Mouse (Mus musculus) hindbrain, embryonic 16.5 days (tissue): ENCODE results near the gene Trim46. TPM values are rescaled to one million over a fixed set of nuclear protein-coding genes. Genes with fewer than 3 reads are reported as not detected.

ENCODE experiments used
- ATAC-seq: fragments of 200-750 bp; cut with Nextera tagmentation; 2 replicates; pipeline ENCODE4 v1.8.0; 2017; ENCODE audit warnings: moderate TSS enrichment, moderate library complexity
- H3K27ac ChIP-seq: fragments of 300-500 bp; sonication (generic); 2 replicates; pipeline ENCODE4 v1.5.1; 2014; ENCODE audit warnings: low read depth, mild to moderate bottlenecking, control low read depth, low read length, moderate library complexity
- H3K27me3 ChIP-seq: fragments of 300-500 bp; sonication (generic); replicated peaks from 2 replicates; pipeline ENCODE4 v1.6.1; 2014; ENCODE audit warnings: low read length; ENCODE audit not compliant: control insufficient read depth, insufficient read depth
- H3K36me3 ChIP-seq: fragments of 300-500 bp; sonication (generic); 2 replicates; pipeline ENCODE4 v1.6.1; 2014; ENCODE audit warnings: mild to moderate bottlenecking, low read length, moderate library complexity, mixed read lengths; ENCODE audit not compliant: control insufficient read depth, insufficient read depth
- H3K4me1 ChIP-seq: fragments of 300-500 bp; sonication (generic); 2 replicates; pipeline ENCODE4 v1.6.1; 2014; ENCODE audit warnings: low read depth, low read length; ENCODE audit not compliant: control insufficient read depth, insufficient read depth
- H3K4me2 ChIP-seq: fragments of 300-500 bp; sonication (generic); 2 replicates; pipeline ENCODE4 v1.6.1; 2014; ENCODE audit warnings: mild to moderate bottlenecking, low read length, control low read depth, moderate library complexity
- H3K4me3 ChIP-seq: fragments of 300-500 bp; sonication (generic); 2 replicates; pipeline ENCODE4 v1.5.1; 2014; ENCODE audit warnings: mild to moderate bottlenecking, low read length, control low read depth, moderate library complexity
- H3K9ac ChIP-seq: fragments of 300-500 bp; sonication (generic); 2 replicates; pipeline ENCODE4 v1.6.1; 2014; ENCODE audit warnings: low read depth, mild to moderate bottlenecking, control low read depth, low read length, moderate library complexity
- H3K9me3 ChIP-seq: fragments of 300-500 bp; sonication (generic); 2 replicates; pipeline ENCODE4 v1.6.1; 2014; ENCODE audit warnings: mild to moderate bottlenecking, low read length, moderate library complexity; ENCODE audit not compliant: control insufficient read depth
- WGBS: fragments of 180-500 bp; shearing (Covaris S2); extraction: QIAGEN DNeasy Blood & Tissue Kit; methylation state at CpG from one replicate; pipeline ENCODE4 v1.1.7; 2014; 5-methylcytosine and 5-hydroxymethylcytosine counted together
- polyA plus RNA-seq: library from polyadenylated mRNA; unstranded; fragments of >200 nt; fragmentation: Nextera tagmentation; extraction: Ambion mirVana; gene quantifications from 2 replicates; pipeline ENCODE4 v1.2.1, GENCODE M21; 2015

Gene Trim46
- 78.7 and 87.1 TPM in 2 replicates for polyA plus RNA-seq

DNA sequence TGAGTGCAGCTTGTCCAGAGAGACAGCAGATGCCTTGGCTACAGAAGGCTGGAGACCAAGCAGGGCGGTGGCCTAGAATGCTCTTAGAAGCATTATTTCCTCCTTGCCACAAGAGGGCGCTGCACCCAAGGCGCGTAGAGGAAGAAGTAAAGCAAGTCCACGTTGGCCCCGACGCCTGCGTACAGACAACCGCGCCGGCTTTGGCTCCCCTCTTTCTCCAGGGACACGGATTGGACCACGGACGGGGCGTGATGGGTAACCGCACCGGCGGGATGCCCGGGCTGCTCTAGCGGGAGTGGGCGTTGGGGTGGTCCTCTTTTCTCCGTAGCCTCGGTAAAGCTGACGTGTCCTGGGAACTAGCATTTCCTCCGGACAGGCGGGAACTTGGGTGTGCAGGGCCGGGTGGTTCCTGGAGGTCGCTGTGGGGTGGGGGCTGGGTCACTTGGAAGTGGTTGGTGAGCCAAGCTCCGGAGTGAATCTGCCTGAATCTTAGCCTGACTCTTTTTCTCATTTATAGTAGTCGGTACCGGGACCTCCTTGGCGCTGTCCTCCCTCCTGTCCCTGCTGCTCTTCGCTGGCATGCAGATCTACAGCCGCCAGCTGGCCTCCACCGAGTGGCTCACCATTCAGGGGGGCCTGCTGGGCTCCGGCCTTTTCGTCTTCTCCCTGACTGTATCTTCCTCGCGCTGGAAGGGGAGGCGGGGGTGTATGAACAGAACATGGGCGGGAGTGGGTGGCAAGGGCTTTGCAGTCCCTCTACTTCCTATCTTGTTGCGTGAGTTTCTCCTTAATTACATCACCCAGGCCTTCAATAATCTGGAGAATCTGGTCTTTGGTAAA, at the start of gene Trim46:
Gene Trim46 (minus strand): TSS at position 49 of the 840 bp plus-strand sequence.
- 0% methylated on average over 40 of the region's 42 CpGs for WGBS

DNA sequence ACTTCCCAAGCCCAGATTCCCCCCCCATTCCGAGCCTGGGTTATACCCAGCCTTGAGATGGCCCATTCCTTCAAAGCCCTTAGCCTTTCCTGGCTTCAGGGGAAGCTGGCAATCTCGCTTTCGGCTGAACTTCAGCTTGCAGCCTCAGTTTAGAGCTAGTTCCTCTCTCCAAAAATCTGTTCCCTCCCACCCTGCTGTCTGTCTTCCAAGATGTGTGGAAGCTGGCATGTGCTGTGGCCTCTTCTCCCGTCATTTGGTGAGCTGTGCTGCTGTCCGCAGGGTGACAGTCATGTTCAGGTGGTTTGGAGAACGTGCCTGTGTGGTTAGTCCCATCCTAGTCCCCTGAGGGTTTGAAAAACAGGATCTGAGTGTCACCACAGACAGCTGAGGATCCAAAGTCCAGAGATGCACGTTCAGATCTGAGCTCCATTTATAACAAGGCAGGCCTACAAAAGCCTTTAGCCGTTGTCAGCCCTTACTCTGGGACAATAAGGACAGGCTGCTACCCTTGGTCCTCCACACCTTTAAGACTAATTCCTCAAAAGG, 49.6 kb upstream of the Trim46 start:
- 75% methylated on average over 8 of the region's 8 CpGs for WGBS
- Histone ChIP-seq H3K9ac (no peak overlapping the region), H3K4me2 (no peak overlapping the region), H3K27me3 (no peaks in the 10 kb centered on the region; the same call in 1 of the 2 replicates), H3K27ac (no peak overlapping the region), H3K36me3 (no peaks in the 10 kb centered on the region), H3K4me1 (0 out of 2 replicates have a peak, but pooled peaks cover 2% of the 10 kb centered on the region), H3K4me3 (no peak overlapping the region), H3K9me3 (no peaks in the 10 kb centered on the region)
- ATAC-seq: no peak

More for the DNA sequence above, at the start of gene Trim46:
- H3K9me3 ChIP-seq: no peaks in the 10 kb centered on the region
- peaks cover 35% of the 10 kb centered on the region for H3K4me1 ChIP-seq
- no peaks in the 10 kb centered on the region for H3K27me3 ChIP-seq
- peaks cover 10% of the 10 kb centered on the region for H3K36me3 ChIP-seq
- H3K4me3 ChIP-seq: peak within 1 kb of the TSS; percentile 74
- peak; percentile 70 for ATAC-seq
- H3K9ac ChIP-seq: peak within 1 kb of the TSS; percentile 79
- peak within 1 kb of the TSS; percentile 95 for H3K27ac ChIP-seq
- H3K4me2 ChIP-seq: peak within 1 kb of the TSS; percentile 92

DNA sequence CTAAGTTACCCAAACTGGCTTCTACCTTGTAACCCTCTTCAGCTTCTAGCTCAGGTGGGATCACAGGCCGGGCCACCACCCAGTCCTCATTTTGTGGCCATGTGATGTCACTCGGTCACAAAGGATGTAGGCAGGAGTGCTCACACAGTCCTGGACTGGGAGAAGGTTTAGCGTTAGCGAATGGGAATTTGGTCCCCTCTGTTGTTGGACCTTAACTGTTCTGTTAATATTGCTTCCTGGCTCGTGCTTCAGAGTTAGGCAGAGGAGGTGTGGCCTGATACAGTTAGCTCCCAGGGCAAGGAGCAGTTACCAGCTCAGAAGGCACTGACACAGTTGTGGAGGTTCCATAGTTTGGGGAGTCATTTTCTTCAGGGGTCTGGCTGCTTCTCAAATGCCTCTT, 48.1 kb upstream of the Trim46 start:
- Histone ChIP-seq H3K27ac (no peak overlapping the region), H3K27me3 (no peaks in the 10 kb centered on the region; the same call in 1 of the 2 replicates), H3K4me3 (no peak overlapping the region), H3K36me3 (no peaks in the 10 kb centered on the region), H3K4me1 (no peaks in the 10 kb centered on the region), H3K9ac (no peak overlapping the region), H3K9me3 (no peaks in the 10 kb centered on the region), H3K4me2 (no peak overlapping the region)
- WGBS: 82% methylated on average over 5 of the region's 5 CpGs
- no peak for ATAC-seq

GRCm38 (mm10) chr3:89293247-89293918, 47.3 kb upstream of the Trim46 start:
- Histone ChIP-seq H3K4me1 (no peaks in the 10 kb centered on the region), H3K9me3 (no peaks in the 10 kb centered on the region), H3K27me3 (no peaks in the 10 kb centered on the region), H3K4me2 (no peak overlapping the region), H3K4me3 (no peak overlapping the region), H3K9ac (no peak overlapping the region), H3K27ac (no peak overlapping the region), H3K36me3 (no peaks in the 10 kb centered on the region)
- no peak for ATAC-seq
- 93% methylated on average over 11 of the region's 11 CpGs for WGBS

DNA sequence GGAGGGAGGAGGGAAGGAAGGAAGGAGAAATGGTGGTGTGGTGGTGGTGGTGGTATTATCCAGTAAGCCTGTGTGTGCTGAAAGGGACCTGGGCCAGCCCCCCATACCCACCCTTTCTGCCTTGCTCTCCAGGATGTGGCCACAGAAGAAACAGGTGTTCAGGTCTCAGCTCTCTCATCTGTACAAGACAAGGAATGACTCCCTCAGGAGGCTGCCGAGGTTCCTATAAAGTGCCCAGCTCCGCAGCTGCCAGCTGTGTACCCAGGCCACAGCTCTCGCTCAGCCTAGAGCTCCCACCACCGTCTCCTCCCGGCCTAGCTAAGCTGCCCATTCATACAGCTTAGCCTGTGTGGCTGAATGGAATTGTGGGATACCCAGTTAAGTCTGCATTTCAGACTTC, 46.2 kb upstream of the Trim46 start:
- 65% methylated on average over 5 of the region's 5 CpGs for WGBS
- ATAC-seq: no peak
- H3K4me1 ChIP-seq: no peaks in the 10 kb centered on the region
- no peak overlapping the region for H3K4me3 ChIP-seq
- no peaks in the 10 kb centered on the region for H3K27me3 ChIP-seq
- H3K4me2 ChIP-seq: no peak overlapping the region
- no peak overlapping the region for H3K27ac ChIP-seq
- H3K36me3 ChIP-seq: no peaks in the 10 kb centered on the region
- no peaks in the 10 kb centered on the region for H3K9me3 ChIP-seq
- no peak overlapping the region for H3K9ac ChIP-seq

DNA sequence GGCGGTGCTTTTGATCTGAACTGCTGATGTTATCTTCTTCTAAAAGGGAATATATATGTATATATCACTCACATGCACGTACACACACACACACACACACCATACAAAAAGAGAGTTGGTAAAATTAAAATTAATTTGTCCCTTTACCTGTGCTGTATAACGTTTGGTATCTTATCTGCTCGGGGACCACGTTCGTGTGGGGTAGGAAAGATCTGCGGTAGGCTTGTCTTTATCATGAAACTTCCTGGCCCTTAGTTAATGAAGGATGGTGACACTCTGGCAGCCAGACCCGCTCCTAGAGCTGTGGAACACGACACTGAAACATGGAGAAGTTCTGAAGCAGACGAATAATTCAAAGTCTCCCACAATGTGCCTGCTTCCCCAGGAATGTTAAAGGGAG, 45.8 kb upstream of the Trim46 start:
- Histone ChIP-seq H3K27me3 (no peaks in the 10 kb centered on the region), H3K27ac (no peak overlapping the region), H3K4me3 (no peak overlapping the region), H3K9me3 (no peaks in the 10 kb centered on the region), H3K4me1 (no peaks in the 10 kb centered on the region), H3K36me3 (no peaks in the 10 kb centered on the region), H3K4me2 (no peak overlapping the region), H3K9ac (no peak overlapping the region)
- 74% methylated on average over 10 of the region's 10 CpGs for WGBS
- ATAC-seq: no peak

DNA sequence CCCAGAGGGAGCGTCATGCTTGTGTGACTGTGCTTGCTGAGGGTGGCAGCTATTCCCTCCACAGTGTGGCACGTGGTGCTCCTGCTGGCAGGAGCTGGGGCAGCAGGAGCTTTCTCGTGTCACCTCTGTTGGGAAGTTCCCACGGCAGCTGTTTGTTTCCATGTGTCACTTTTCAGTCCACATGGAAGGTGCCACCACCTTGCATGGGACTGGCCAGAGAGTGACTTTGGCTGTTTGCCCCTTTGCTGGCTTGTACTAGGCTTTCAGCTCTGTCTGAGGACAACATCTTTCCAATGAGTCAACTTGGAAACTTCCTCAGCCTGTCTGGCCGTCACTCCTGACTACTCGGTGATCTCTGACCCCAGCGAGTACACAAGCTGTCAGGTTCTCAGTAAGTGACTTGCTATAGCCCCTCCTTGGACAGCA, 42.4 kb upstream of the Trim46 start:
- no peak overlapping the region for H3K4me2 ChIP-seq
- no peaks in the 10 kb centered on the region for H3K4me1 ChIP-seq
- H3K27me3 ChIP-seq: no peaks in the 10 kb centered on the region
- H3K36me3 ChIP-seq: no peaks in the 10 kb centered on the region
- no peak overlapping the region for H3K9ac ChIP-seq
- WGBS: 46% methylated on average over 7 of the region's 7 CpGs
- no peak for ATAC-seq
- H3K27ac ChIP-seq: no peak overlapping the region
- no peaks in the 10 kb centered on the region for H3K9me3 ChIP-seq
- no peak overlapping the region for H3K4me3 ChIP-seq

- no peaks in the 10 kb centered on the region for H3K4me1 ChIP-seq
- no peaks in the 10 kb centered on the region for H3K9me3 ChIP-seq
- H3K4me3 ChIP-seq: no peak overlapping the region
- WGBS: 67% methylated on average over 5 of the region's 5 CpGs
- H3K36me3 ChIP-seq: no peaks in the 10 kb centered on the region
- no peaks in the 10 kb centered on the region for H3K27me3 ChIP-seq
- ATAC-seq: no peak
- no peak overlapping the region for H3K27ac ChIP-seq
- H3K9ac ChIP-seq: no peak overlapping the region
- no peak overlapping the region for H3K4me2 ChIP-seq
Observed at GRCm38 (mm10) chr3:89287286-89287685, 41.2 kb upstream of the Trim46 start.

- Histone ChIP-seq H3K27me3 (no peaks in the 10 kb centered on the region), H3K9ac (no peak overlapping the region), H3K4me3 (no peak overlapping the region), H3K27ac (no peak overlapping the region), H3K4me1 (peaks cover 10% of the 10 kb centered on the region), H3K4me2 (no peak overlapping the region), H3K9me3 (no peaks in the 10 kb centered on the region), H3K36me3 (no peaks in the 10 kb centered on the region)
- ATAC-seq: no peak
- 19% methylated on average over 2 of the region's 2 CpGs for WGBS
Observed at GRCm38 (mm10) chr3:89285526-89285925, 39.4 kb upstream of the Trim46 start.
